Mouse (Mus musculus): ENCODE data around the gene Ooep.
"Not testable (repeated sequence)": the region's sequence is repeated elsewhere in the genome, so short reads cannot be mapped to it uniquely, and the experiment has no call there.

GRCm38 (mm10) chr9:78367959-78368358 is 10.6 kb downstream of the Ooep start, which contains the start of gene Dppa5a:
- TF ChIP-seq CTCF (IDR thresholded peaks at IDR 0.05; ENCODE audit: borderline replicate concordance, extremely low read depth, insufficient read depth, insufficient read length); POLR2A (IDR thresholded peaks at IDR 0.05; ENCODE audit: borderline replicate concordance, extremely low read depth, insufficient read depth, insufficient read length, poor library complexity, severe bottlenecking): not testable (repeated sequence)
